In the genomic region with DNA sequence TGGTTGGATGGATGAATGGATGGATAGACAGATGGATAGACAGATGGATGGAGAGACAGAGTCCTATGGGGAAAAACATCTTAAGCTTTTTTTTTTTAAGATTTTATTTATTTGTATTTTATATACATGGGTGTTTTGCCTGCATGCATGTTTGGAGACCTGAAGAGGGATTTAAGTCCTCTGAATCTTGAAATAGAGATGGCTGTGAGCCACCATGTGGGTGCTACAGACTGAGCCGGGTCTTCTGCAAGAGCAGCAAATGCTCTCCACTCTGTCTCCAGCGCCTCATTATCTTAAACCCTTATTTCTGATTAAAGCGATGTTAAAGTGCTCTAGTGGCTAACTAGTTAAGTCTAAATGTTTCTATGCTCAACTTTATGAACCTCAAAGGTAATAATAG, we compare ENCODE assay signal across 33 mouse cellular contexts. TPM values are rescaled to one million over a fixed set of nuclear protein-coding genes. Genes with fewer than 3 reads are reported as not detected.
"Had no signal": no experiment of that assay in that cellular context is flagged by ENCODE, and none has a peak within 500 bp of the region (broad histone marks: within the 10 kb centered on the region; RNA-seq: fewer than 3 reads in every experiment).

No protein-coding gene starts in this region.

- H3K36me3 ChIP-seq: intestine, embryonic 15.5 days had no signal

- H3K27me3 ChIP-seq: heart, embryonic 12.5 days; heart, embryonic 13.5 days; heart, embryonic 15.5 days; hindbrain, embryonic 12.5 days; hindbrain, embryonic 13.5 days; hindbrain, embryonic 15.5 days; intestine, embryonic 15.5 days; kidney, embryonic 15.5 days had no signal

- H3K27ac ChIP-seq: heart, embryonic 13.5 days; heart, embryonic 15.5 days; hindbrain, embryonic 10.5 days; hindbrain, embryonic 12.5 days; hindbrain, embryonic 13.5 days; hindbrain, embryonic 14.5 days; hindbrain, embryonic 15.5 days; hindbrain, postnatal 0 days; intestine, embryonic 15.5 days; kidney, embryonic 15.5 days; kidney, postnatal 0 days; layer of hippocampus, adult 2 months; left cerebral cortex, adult 2 months had no signal

- H3K4me3 ChIP-seq: heart, embryonic 12.5 days; heart, embryonic 13.5 days; heart, embryonic 15.5 days; hindbrain, embryonic 10.5 days; hindbrain, embryonic 12.5 days; hindbrain, embryonic 13.5 days; hindbrain, embryonic 15.5 days; intestine, embryonic 15.5 days; kidney, embryonic 15.5 days; layer of hippocampus, adult 2 months; left cerebral cortex, adult 2 months had no signal

- DNase-seq: heart, postnatal 10 days; heart, postnatal 14 days; heart, postnatal 36 days; heart, postnatal 4 days; kidney, adult 11 months; kidney, adult 18-20 months; kidney, adult 2 months; kidney, adult 8-10 months; kidney, adult 9 months; kidney, postnatal 10 days; kidney, postnatal 14 days; kidney, postnatal 25 days; kidney, postnatal 36 days; kidney, postnatal 4 days; layer of hippocampus, adult 9-11 months; layer of hippocampus, postnatal 36 days had no signal

- H3K9me3 ChIP-seq: heart, embryonic 12.5 days; heart, embryonic 13.5 days; heart, embryonic 15.5 days; hindbrain, embryonic 10.5 days; hindbrain, embryonic 12.5 days; hindbrain, embryonic 13.5 days; hindbrain, embryonic 15.5 days; intestine, embryonic 15.5 days; kidney, embryonic 15.5 days had no signal

- H3K4me1 ChIP-seq: heart, embryonic 15.5 days; hindbrain, embryonic 10.5 days; hindbrain, embryonic 12.5 days; hindbrain, embryonic 13.5 days; hindbrain, embryonic 15.5 days; intestine, embryonic 15.5 days; kidney, embryonic 15.5 days had no signal

RNA-seq across cellular contexts. Expression of gene Slc24a1, which starts 44.0 kb away (rescaled TPM):
- polyA plus RNA-seq: hindbrain, embryonic 10.5 days; kidney, adult 2 months; kidney, embryonic 14.5 days; kidney, embryonic 16.5 days; kidney, postnatal 0 days; large intestine, adult 2 months had no signal
